Comparison of ENCODE assay signal across 19 mouse cellular contexts in genomic region chr12:17220631-17221030, GRCm38 (mm10). TPM values are rescaled to one million over a fixed set of nuclear protein-coding genes. Genes with fewer than 3 reads are reported as not detected.
DNase-seq lines count a peak whose midpoint lies in the region; ATAC-seq and TF ChIP-seq lines count a peak whose summit lies in the region.
"Had no signal": no experiment of that assay in that cellular context is flagged by ENCODE, and none has a peak within 500 bp of the region (broad histone marks: within the 10 kb centered on the region; RNA-seq: fewer than 3 reads in every experiment).

No protein-coding gene starts in this region.

- no peak overlapping the region for H3K4me2 ChIP-seq in hindbrain, postnatal 0 days (ENCODE audit: low read depth, low read length)
- H3K4me2 ChIP-seq: embryonic facial prominence, embryonic 12.5 days; heart, embryonic 15.5 days; midbrain, embryonic 12.5 days; neural tube, embryonic 15.5 days had no signal

- no peaks in the 10 kb centered on the region for H3K36me3 ChIP-seq in hindbrain, postnatal 0 days (ENCODE audit: insufficient read depth, low read length)
- H3K36me3 ChIP-seq in midbrain, embryonic 10.5 days: no peaks in the 10 kb centered on the region
- H3K36me3 ChIP-seq: embryonic facial prominence, embryonic 12.5 days; heart, embryonic 15.5 days; hindbrain, embryonic 10.5 days; midbrain, embryonic 12.5 days; neural tube, embryonic 15.5 days had no signal

- H3K4me3 ChIP-seq in hindbrain, postnatal 0 days (ENCODE audit: low read length): no peak overlapping the region
- H3K4me3 ChIP-seq in midbrain, embryonic 10.5 days: no peak overlapping the region
- H3K4me3 ChIP-seq: embryonic facial prominence, embryonic 12.5 days; heart, embryonic 15.5 days; hindbrain, embryonic 10.5 days; midbrain, embryonic 12.5 days; neural tube, embryonic 15.5 days had no signal

- 72% methylated on average over 5 of the region's 5 CpGs for WGBS in hindbrain, postnatal 0 days
- 80% methylated on average over 5 of the region's 5 CpGs for WGBS in midbrain, embryonic 10.5 days

- H3K27me3 ChIP-seq in Patski: no peaks in the 10 kb centered on the region
- no peaks in the 10 kb centered on the region for H3K27me3 ChIP-seq in hindbrain, postnatal 0 days (ENCODE audit: insufficient read depth, low read length)
- H3K27me3 ChIP-seq in midbrain, embryonic 10.5 days (ENCODE audit: low read depth, poor library complexity, severe bottlenecking): no peaks in the 10 kb centered on the region
- H3K27me3 ChIP-seq: embryonic facial prominence, embryonic 12.5 days; heart, embryonic 15.5 days; midbrain, embryonic 12.5 days had no signal

- no peak for TF ChIP-seq CTCF in Patski (IDR thresholded peaks at IDR 0.05)
- no peak for TF ChIP-seq CTCF in hindbrain, postnatal 0 days (IDR thresholded peaks at IDR 0.05; ENCODE audit: low read depth)

- H3K9ac ChIP-seq in hindbrain, postnatal 0 days (replicated peaks; ENCODE audit: low read length): no peak overlapping the region
- H3K9ac ChIP-seq: embryonic facial prominence, embryonic 12.5 days; heart, embryonic 15.5 days; liver, postnatal 0 days; midbrain, embryonic 12.5 days; neural tube, embryonic 15.5 days had no signal

- H3K9me3 ChIP-seq in hindbrain, postnatal 0 days (ENCODE audit: low read length): no peaks in the 10 kb centered on the region
- no peaks in the 10 kb centered on the region for H3K9me3 ChIP-seq in midbrain, embryonic 10.5 days (replicated peaks)
- H3K9me3 ChIP-seq: embryonic facial prominence, embryonic 12.5 days; heart, embryonic 15.5 days; hindbrain, embryonic 10.5 days; midbrain, embryonic 12.5 days; neural tube, embryonic 15.5 days had no signal

- no peak overlapping the region for H3K27ac ChIP-seq in hindbrain, postnatal 0 days
- no peak overlapping the region for H3K27ac ChIP-seq in midbrain, embryonic 10.5 days (replicated peaks)
- H3K27ac ChIP-seq: embryonic facial prominence, embryonic 12.5 days; heart, embryonic 15.5 days; hindbrain, embryonic 10.5 days; midbrain, embryonic 12.5 days; neural tube, embryonic 15.5 days had no signal

- peaks cover 3% of the 10 kb centered on the region; the same call in 1 of the 2 replicates for H3K4me1 ChIP-seq in hindbrain, postnatal 0 days (ENCODE audit: insufficient read depth, low read length)
- H3K4me1 ChIP-seq in midbrain, embryonic 10.5 days: 0 out of 2 replicates have a peak, but pooled peaks cover 6% of the 10 kb centered on the region
- H3K4me1 ChIP-seq: embryonic facial prominence, embryonic 12.5 days; heart, embryonic 15.5 days; hindbrain, embryonic 10.5 days; midbrain, embryonic 12.5 days had no signal

- DNase-seq in right cerebral cortex, adult 18-20 months: peak; percentile 21
- no peak for DNase-seq in right cerebral cortex, postnatal 25 days
- DNase-seq in Patski (ENCODE audit: low read depth, low spot score): peak; percentile 89
- peak; percentile 51 for DNase-seq in adrenal gland, postnatal 25 days
- DNase-seq in skeletal muscle tissue, adult 2 months (ENCODE audit: low read depth, low spot score): peak; percentile 62
- DNase-seq in hindbrain, postnatal 0 days (ENCODE audit: low spot score): no peak
- DNase-seq in midbrain, embryonic 10.5 days (ENCODE audit: low spot score): no peak
- DNase-seq: cerebellum, adult 2 months; heart, adult 18-20 months; liver; liver, postnatal 0 days; lung, postnatal 36 days; retina, postnatal 1 day had no signal

- ATAC-seq in Patski: peak; percentile 99
- ATAC-seq in hindbrain, postnatal 0 days: no peak
- ATAC-seq: liver, postnatal 0 days had no signal

- CTCF ChIA-PET in Patski (lab: Charles Lee): no interaction called here

- in situ Hi-C loops in Patski (cut with MboI; ENCODE audit: low pct_unique_long_range_greater_than_20kb): no loop called here

- POLR2A ChIA-PET in Patski (lab: Charles Lee): no interaction called here

RNA-seq across cellular contexts. Expression of gene Kcnf1, which starts 43.9 kb away (rescaled TPM):
- 0.23 TPM for polyA plus RNA-seq in Patski (2021)
- total RNA-seq in adrenal gland, postnatal 25 days (2021): 0.21 and 0.57 TPM in 2 replicates
- 8.9 and 10.5 TPM in 2 replicates for total RNA-seq in hindbrain, postnatal 0 days (2014; rRNA removed)
- 3.0 and 3.3 TPM in 2 replicates for polyA plus RNA-seq in hindbrain, postnatal 0 days (2015; fragmentation: Nextera tagmentation; extraction: Ambion mirVana)
- 0.33 and 0.71 TPM in 2 replicates for polyA plus RNA-seq in midbrain, embryonic 10.5 days (2016; fragmentation: Nextera tagmentation; extraction: Ambion mirVana)
- total RNA-seq: heart, adult 18-20 months; MEL had no signal

RNA-seq across cellular contexts. Expression of gene Pdia6, which starts 45.7 kb away (rescaled TPM):
- polyA plus RNA-seq in Patski (2021): 402 TPM
- total RNA-seq in adrenal gland, postnatal 25 days (2021): 156 TPM in 2 replicates
- 76.3 and 99.2 TPM in 2 replicates for total RNA-seq in hindbrain, postnatal 0 days (2014; rRNA removed)
- polyA plus RNA-seq in hindbrain, postnatal 0 days (2015; fragmentation: Nextera tagmentation; extraction: Ambion mirVana): 194 and 201 TPM in 2 replicates
- polyA plus RNA-seq in midbrain, embryonic 10.5 days (2016; fragmentation: Nextera tagmentation; extraction: Ambion mirVana): 591 and 645 TPM in 2 replicates

Comparison
In these comparisons a context has a peak if more than half of its experiments do, and no peak if none do; other contexts are left out.
1. DNase-seq: peak in right cerebral cortex, adult 18-20 months (single experiment), Patski (single experiment), adrenal gland, postnatal 25 days (single experiment) and skeletal muscle tissue, adult 2 months (single experiment); none in right cerebral cortex, postnatal 25 days (single experiment), hindbrain, postnatal 0 days (single experiment) and midbrain, embryonic 10.5 days (single experiment).